In the genomic region with DNA sequence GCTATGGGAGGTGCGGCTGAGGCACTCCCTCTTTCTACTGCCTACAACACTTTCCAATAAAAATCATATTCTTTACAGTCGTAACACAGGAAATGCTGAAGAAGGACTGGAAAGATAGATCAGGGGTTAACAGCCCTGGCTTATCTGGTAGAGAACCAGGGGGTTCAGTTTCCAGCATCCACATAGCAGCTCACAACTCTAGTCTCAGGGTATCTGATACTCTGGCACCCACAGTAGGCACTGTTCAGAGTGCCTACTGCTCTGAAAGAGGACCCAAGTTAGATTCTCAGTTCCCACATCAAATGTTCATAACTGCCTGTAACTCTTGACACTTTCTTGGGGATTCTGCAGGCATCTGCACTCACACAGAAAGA, we compare ENCODE assay signal across 8 mouse cellular contexts. TPM values are rescaled to one million over a fixed set of nuclear protein-coding genes. Genes with fewer than 3 reads are reported as not detected.
A peak's percentile ranks its signal among the peaks of the same experiment; 100 is the strongest.
DNase-seq lines count a peak whose midpoint lies in the region; ATAC-seq lines count a peak whose summit lies in the region.

No protein-coding gene starts in this region.

- no peaks in the 10 kb centered on the region for H3K9me3 ChIP-seq in heart, embryonic 16.5 days (replicated peaks; ENCODE audit: control insufficient read depth, low read length)
- no peaks in the 10 kb centered on the region for H3K9me3 ChIP-seq in hindbrain, embryonic 15.5 days
- H3K9me3 ChIP-seq in midbrain, embryonic 12.5 days, result no peaks in the 10 kb centered on the region

- intact Hi-C loops in heart, postnatal 36 days (cut with DNase I), result loop anchor here (5.0 kb wide), 1 partner anchor 151 kb away; a partner anchor contains a TSS

- H3K27me3 ChIP-seq in heart, embryonic 16.5 days (ENCODE audit: control insufficient read depth, insufficient read depth, low read length), result no peaks in the 10 kb centered on the region
- H3K27me3 ChIP-seq in hindbrain, embryonic 15.5 days, result no peaks in the 10 kb centered on the region
- H3K27me3 ChIP-seq in midbrain, embryonic 12.5 days, result no peaks in the 10 kb centered on the region

- H3K36me3 ChIP-seq in heart, embryonic 16.5 days (ENCODE audit: control insufficient read depth, insufficient read depth), result peaks cover 6% of the 10 kb centered on the region; the same call in 1 of the 2 replicates
- no peaks in the 10 kb centered on the region for H3K36me3 ChIP-seq in hindbrain, embryonic 15.5 days
- no peaks in the 10 kb centered on the region for H3K36me3 ChIP-seq in midbrain, embryonic 12.5 days

- peak overlapping the region; percentile 98 for H3K27ac ChIP-seq in heart, embryonic 16.5 days (ENCODE audit: low read length)
- no peak overlapping the region for H3K27ac ChIP-seq in hindbrain, embryonic 15.5 days (replicated peaks)
- peak overlapping the region; percentile 75; the same call in 1 of the 2 replicates for H3K27ac ChIP-seq in midbrain, embryonic 12.5 days (replicated peaks)

- ATAC-seq in heart, embryonic 16.5 days (replicated peaks; ENCODE audit: extremely low read depth, insufficient read depth, low FRiP score), result no peak; the same call in 1 of the 2 replicates
- peak; percentile 30 for ATAC-seq in activated CD4-positive, CD25-positive, alpha-beta regulatory T cell, adult 4 months
- ATAC-seq in hindbrain, embryonic 15.5 days (ENCODE audit: low FRiP score, low read depth), result peak; percentile 68; the same call in 1 of the 2 replicates
- peak; percentile 63; the same call in 1 of the 2 replicates for ATAC-seq in midbrain, embryonic 12.5 days (ENCODE audit: low FRiP score, low read depth)

- 2% methylated on average over 2 of the region's 2 CpGs for WGBS in heart, embryonic 16.5 days
- 4% methylated on average over 2 of the region's 2 CpGs for WGBS in hindbrain, embryonic 15.5 days
- WGBS in midbrain, embryonic 12.5 days, result 0% methylated on average over 2 of the region's 2 CpGs

- H3K4me3 ChIP-seq in heart, embryonic 16.5 days (ENCODE audit: low read length), result peak overlapping the region; percentile 85
- peak overlapping the region; percentile 55 for H3K4me3 ChIP-seq in hindbrain, embryonic 15.5 days
- peak overlapping the region; percentile 59 for H3K4me3 ChIP-seq in midbrain, embryonic 12.5 days

- peak overlapping the region; percentile 66 for H3K4me2 ChIP-seq in heart, embryonic 16.5 days (ENCODE audit: low read depth, low read length)
- H3K4me2 ChIP-seq in hindbrain, embryonic 15.5 days, result peak overlapping the region; percentile 55
- H3K4me2 ChIP-seq in midbrain, embryonic 12.5 days (replicated peaks), result peak overlapping the region; percentile 64

- H3K9ac ChIP-seq in heart, embryonic 16.5 days (ENCODE audit: low read length), result peak overlapping the region; percentile 89
- H3K9ac ChIP-seq in hindbrain, embryonic 15.5 days, result peak overlapping the region; percentile 49
- 0 out of 2 replicates have a peak overlapping the region, but pooled peaks have one; percentile 55 for H3K9ac ChIP-seq in midbrain, embryonic 12.5 days (replicated peaks)

- DNase-seq in heart, postnatal 36 days, result no peak
- DNase-seq in left cerebral cortex, adult 11 months (ENCODE audit: low spot score), result no peak
- no peak for DNase-seq in urinary bladder, postnatal 36 days (ENCODE audit: low spot score in 2 of 2)
- DNase-seq in cerebellum, adult 11-12 months, result no peak

- H3K4me1 ChIP-seq in heart, embryonic 16.5 days (ENCODE audit: control insufficient read depth, insufficient read depth, low read length), result peaks cover 29% of the 10 kb centered on the region
- H3K4me1 ChIP-seq in hindbrain, embryonic 15.5 days (replicated peaks), result peaks cover 12% of the 10 kb centered on the region
- peaks cover 7% of the 10 kb centered on the region; the same call in 1 of the 2 replicates for H3K4me1 ChIP-seq in midbrain, embryonic 12.5 days

RNA-seq across cellular contexts. Expression of a gene that starts 0.4 kb away (rescaled TPM):
- 63.2 and 70.4 TPM in 2 replicates for polyA plus RNA-seq in heart, embryonic 16.5 days (2015; fragmentation: Nextera tagmentation; extraction: Ambion mirVana)
- 10 to 100 TPM; 65.5 to 68.2 TPM for total RNA-seq in heart, postnatal 36 days (2021)
- polyA plus RNA-seq in activated CD4-positive, CD25-positive, alpha-beta regulatory T cell, adult 4 months (2017; shearing (Covaris generic)), result 10 to 100 TPM in 1 of 2 experiments, 1 to 10 TPM in 1; 9.0 to 13.8 TPM
- polyA plus RNA-seq in hindbrain, embryonic 15.5 days (2015; fragmentation: Nextera tagmentation; extraction: Ambion mirVana), result 13.4 and 13.7 TPM in 2 replicates
- polyA plus RNA-seq in midbrain, embryonic 12.5 days (2016; fragmentation: Nextera tagmentation; extraction: Ambion mirVana), result 16.4 and 19.2 TPM in 2 replicates

RNA-seq across cellular contexts. Expression of a gene that starts 37.8 kb away (rescaled TPM):
- 11.7 and 15.5 TPM in 2 replicates for polyA plus RNA-seq in heart, embryonic 16.5 days (2015; fragmentation: Nextera tagmentation; extraction: Ambion mirVana)
- 1 to 10 TPM; 8.2 to 9.0 TPM for total RNA-seq in heart, postnatal 36 days (2021)
- 10 to 100 TPM; 10.3 to 10.4 TPM for polyA plus RNA-seq in activated CD4-positive, CD25-positive, alpha-beta regulatory T cell, adult 4 months (2017; shearing (Covaris generic))
- polyA plus RNA-seq in hindbrain, embryonic 15.5 days (2015; fragmentation: Nextera tagmentation; extraction: Ambion mirVana), result 2.3 and 3.3 TPM in 2 replicates
- 6.7 and 9.1 TPM in 2 replicates for polyA plus RNA-seq in midbrain, embryonic 12.5 days (2016; fragmentation: Nextera tagmentation; extraction: Ambion mirVana)

RNA-seq across cellular contexts. Expression of a gene that starts 57.8 kb away (rescaled TPM):
- 325 and 477 TPM in 2 replicates for polyA plus RNA-seq in heart, embryonic 16.5 days (2015; fragmentation: Nextera tagmentation; extraction: Ambion mirVana)
- 100 to 1,000 TPM; 280 to 282 TPM for total RNA-seq in heart, postnatal 36 days (2021)
- 1 to 10 TPM; 3.8 to 4.2 TPM for polyA plus RNA-seq in activated CD4-positive, CD25-positive, alpha-beta regulatory T cell, adult 4 months (2017; shearing (Covaris generic))
- 152 and 162 TPM in 2 replicates for polyA plus RNA-seq in hindbrain, embryonic 15.5 days (2015; fragmentation: Nextera tagmentation; extraction: Ambion mirVana)
- polyA plus RNA-seq in midbrain, embryonic 12.5 days (2016; fragmentation: Nextera tagmentation; extraction: Ambion mirVana), result 103 and 116 TPM in 2 replicates

Comparison
In these comparisons a context has a peak if more than half of its experiments do, and no peak if none do; other contexts are left out.
1. RNA of a gene that starts 57.8 kb away (polyA plus RNA-seq): 325 to 477 TPM in heart, embryonic 16.5 days, 152 to 162 TPM in hindbrain, embryonic 15.5 days and 103 to 116 TPM in midbrain, embryonic 12.5 days; 3.8 to 4.2 TPM in activated CD4-positive, CD25-positive, alpha-beta regulatory T cell, adult 4 months; every median in the first group is over 10 times any median in the second.
2. Peak in every context shown above with its lines, with median percentiles within 50 percentile points of each other: H3K4me2 ChIP-seq, H3K4me3 ChIP-seq and H3K9ac ChIP-seq.